Mouse (Mus musculus) kidney, postnatal 0 days (tissue): ENCODE results near the gene Hcfc1r1. TPM values are rescaled to one million over a fixed set of nuclear protein-coding genes. Genes with fewer than 3 reads are reported as not detected.

Experiments used
- ATAC-seq: fragments of 200-750 bp; cut with Nextera tagmentation; replicated peaks from 2 replicates; pipeline ENCODE4 v1.8.0; 2017; ENCODE audit warnings: low read depth, moderate number of reproducible peaks, moderate TSS enrichment, moderate library complexity; ENCODE audit not compliant: low FRiP score
- DNase-seq: peaks from one replicate; pipeline ENCODE4 v3.0.0-alpha.2; 2016; ENCODE audit warnings: low spot score
- H3K27ac ChIP-seq: fragments of 300-500 bp; sonication (generic); 2 replicates; pipeline ENCODE4 v1.5.1; 2014; ENCODE audit warnings: mild to moderate bottlenecking
- H3K27me3 ChIP-seq: fragments of 300-500 bp; sonication (generic); 2 replicates; pipeline ENCODE4 v1.6.1; 2014; ENCODE audit warnings: low read length, mixed read lengths; ENCODE audit not compliant: insufficient read depth
- H3K36me3 ChIP-seq: fragments of 300-500 bp; sonication (generic); 2 replicates; pipeline ENCODE4 v1.6.1; 2014; ENCODE audit warnings: low read length, mixed read lengths; ENCODE audit not compliant: insufficient read depth
- H3K4me1 ChIP-seq: fragments of 300-500 bp; sonication (generic); replicated peaks from 2 replicates; pipeline ENCODE4 v1.6.1; 2014; ENCODE audit warnings: antibody characterized with exemption, low read length, mixed read lengths; ENCODE audit not compliant: insufficient read depth
- H3K4me2 ChIP-seq: fragments of 300-500 bp; sonication (generic); 2 replicates; pipeline ENCODE4 v1.6.1; 2014; ENCODE audit warnings: mild to moderate bottlenecking, low read length, moderate library complexity, mixed read lengths
- H3K4me3 ChIP-seq: fragments of 300-500 bp; sonication (generic); replicated peaks from 2 replicates; pipeline ENCODE4 v1.5.1; 2014; ENCODE audit warnings: low read depth, low read length
- H3K9ac ChIP-seq: fragments of 300-500 bp; sonication (generic); 2 replicates; pipeline ENCODE4 v1.6.1; 2014; ENCODE audit warnings: low read depth, low read length
- H3K9me3 ChIP-seq: fragments of 300-500 bp; sonication (generic); replicated peaks from 2 replicates; pipeline ENCODE4 v1.6.1; 2016; ENCODE audit warnings: low read length, inconsistent platforms, mixed read lengths
- CTCF ChIP-seq: IDR thresholded peaks from 2 replicates; pipeline ENCODE4 v1.5.1; 2016; ENCODE audit warnings: antibody characterized with exemption, low read depth, mild to moderate bottlenecking, moderate library complexity
- WGBS: fragments of 180-500 bp; shearing (Covaris S2); extraction: QIAGEN DNeasy Blood & Tissue Kit; methylation state at CpG from one replicate; pipeline ENCODE4 v1.1.7; 2014; 5-methylcytosine and 5-hydroxymethylcytosine counted together
- polyA plus RNA-seq: library from polyadenylated mRNA; unstranded; fragments of >200 nt; fragmentation: Nextera tagmentation; extraction: Ambion mirVana; gene quantifications from 2 replicates; pipeline ENCODE4 v1.2.1, GENCODE M21; 2015

Gene Hcfc1r1
- polyA plus RNA-seq, 1 experiment from 2014 or later: 116 TPM

DNA sequence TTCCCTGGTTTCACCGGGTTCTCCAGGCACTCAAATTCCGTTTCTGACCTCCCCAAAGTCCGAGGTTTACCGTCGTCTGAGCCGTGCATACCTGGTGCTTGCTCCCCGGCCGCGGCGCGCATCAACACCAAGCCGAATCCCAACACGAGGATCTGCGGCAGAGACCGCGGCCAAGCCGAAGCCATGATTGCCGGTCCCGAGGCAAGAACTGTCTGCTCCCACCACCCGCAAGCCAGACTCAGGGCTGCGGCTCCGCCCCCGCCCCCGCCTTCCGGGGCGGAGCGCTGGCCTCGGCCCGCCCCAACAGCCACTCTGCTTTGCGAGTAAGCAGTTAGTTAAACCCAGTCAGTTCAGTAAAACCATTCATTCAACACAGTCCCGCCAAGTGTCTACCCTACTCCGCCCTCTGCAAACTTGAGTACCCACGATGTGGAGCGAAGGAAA, 3.9 kb downstream of the Hcfc1r1 start, which contains the start of gene Tnfrsf12a:
TSS of gene Tnfrsf12a (minus strand) at position 233 of the 444 bp plus-strand sequence.
- H3K9ac ChIP-seq: peak within 1 kb of the TSS; percentile 47
- TF ChIP-seq CTCF: no peak
- peak within 1 kb of the TSS; percentile 48 for H3K4me3 ChIP-seq
- peak within 1 kb of the TSS; percentile 72 for H3K27ac ChIP-seq
- peaks cover 27% of the 10 kb centered on the region for H3K4me1 ChIP-seq
- under 1% methylated on average over 34 of the region's 34 CpGs for WGBS
- DNase-seq (peak; percentile 89), ATAC-seq (peak; percentile 29)
- H3K4me2 ChIP-seq: peak within 1 kb of the TSS; percentile 93
- no peaks in the 10 kb centered on the region for H3K9me3 ChIP-seq
- H3K27me3 ChIP-seq: peaks cover 10% of the 10 kb centered on the region; the same call in 1 of the 2 replicates
- H3K36me3 ChIP-seq: no peaks in the 10 kb centered on the region

DNA sequence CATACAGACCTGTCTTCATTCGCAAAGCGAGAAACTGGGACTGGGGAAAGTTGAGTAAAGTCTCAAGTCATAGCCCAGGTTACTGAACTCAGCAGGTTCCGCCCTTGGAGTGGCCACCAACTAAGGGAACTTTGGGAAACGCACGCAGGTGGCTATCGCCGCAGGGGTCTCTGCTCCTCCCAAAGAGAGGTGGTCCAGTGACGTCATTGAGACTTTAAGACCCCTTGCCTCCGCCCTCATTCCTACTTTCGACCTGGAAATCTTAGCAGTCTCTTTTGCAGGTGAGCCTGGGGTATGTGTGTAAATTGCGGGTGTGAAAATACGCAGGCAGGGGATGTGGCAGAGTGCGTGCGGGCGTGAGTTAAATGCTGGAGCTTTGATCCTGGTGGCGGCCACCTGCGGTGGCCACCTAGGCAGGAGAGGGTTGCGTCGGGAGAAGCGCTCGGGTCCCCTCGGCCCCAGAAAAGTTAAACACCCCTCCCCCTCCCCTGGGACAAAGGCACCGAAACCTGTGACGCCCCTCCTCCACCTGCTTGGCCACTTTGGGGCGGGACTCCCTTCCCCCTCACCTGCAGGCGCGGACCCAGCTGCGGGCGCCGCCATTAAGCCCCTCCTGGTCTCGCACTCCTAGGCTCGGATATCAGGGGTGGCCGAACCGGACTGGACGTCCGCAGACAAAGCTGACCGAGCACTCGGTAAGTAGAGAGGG, 5.9 kb downstream of the Hcfc1r1 start, which contains the start of gene Cldn6:
TSS of gene Cldn6 (plus strand) at position 123 of the 709 bp plus-strand sequence.
- Histone ChIP-seq H3K4me1 (peaks cover 33% of the 10 kb centered on the region), H3K36me3 (no peaks in the 10 kb centered on the region), H3K9ac (peak within 1 kb of the TSS; percentile 57), H3K4me3 (peak within 1 kb of the TSS; percentile 38), H3K4me2 (peak within 1 kb of the TSS; percentile 60), H3K27me3 (peaks cover 10% of the 10 kb centered on the region; the same call in 1 of the 2 replicates), H3K9me3 (no peaks in the 10 kb centered on the region), H3K27ac (peak within 1 kb of the TSS; percentile 60)
- TF ChIP-seq CTCF: no peak
- ATAC-seq: no peak
- no peak for DNase-seq
- WGBS: 3% methylated on average over 38 of the region's 38 CpGs

DNA sequence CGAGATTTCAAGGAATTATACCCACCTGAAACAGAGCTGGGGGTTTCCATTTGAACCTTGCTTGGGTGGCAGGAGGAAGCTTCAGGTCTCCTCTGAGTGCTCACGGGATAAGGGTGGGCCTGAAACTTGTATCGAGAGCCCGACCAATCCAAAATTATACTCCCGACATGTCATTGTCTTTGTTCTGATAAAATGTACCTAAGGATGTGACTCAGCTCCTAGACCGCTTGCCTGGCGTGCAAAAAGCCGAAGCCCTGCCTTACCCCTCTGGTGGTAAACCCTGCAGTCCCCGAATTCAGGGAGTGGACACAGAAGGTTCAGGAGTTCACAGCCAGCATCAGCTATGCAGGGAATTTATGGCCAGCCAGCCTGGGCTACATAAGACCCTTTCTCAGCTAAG, 6.9 kb downstream of the Hcfc1r1 start:
- Histone ChIP-seq H3K36me3 (no peaks in the 10 kb centered on the region), H3K4me2 (peak overlapping the region; percentile 60), H3K9ac (no peak overlapping the region), H3K27ac (peak overlapping the region; percentile 60), H3K27me3 (peaks cover 10% of the 10 kb centered on the region; the same call in 1 of the 2 replicates), H3K9me3 (no peaks in the 10 kb centered on the region), H3K4me3 (peak overlapping the region; percentile 38; the same call in 1 of the 2 replicates), H3K4me1 (peaks cover 23% of the 10 kb centered on the region)
- no peak for TF ChIP-seq CTCF
- 67% methylated on average over 9 of the region's 9 CpGs for WGBS
- no peak for ATAC-seq
- DNase-seq: no peak

DNA sequence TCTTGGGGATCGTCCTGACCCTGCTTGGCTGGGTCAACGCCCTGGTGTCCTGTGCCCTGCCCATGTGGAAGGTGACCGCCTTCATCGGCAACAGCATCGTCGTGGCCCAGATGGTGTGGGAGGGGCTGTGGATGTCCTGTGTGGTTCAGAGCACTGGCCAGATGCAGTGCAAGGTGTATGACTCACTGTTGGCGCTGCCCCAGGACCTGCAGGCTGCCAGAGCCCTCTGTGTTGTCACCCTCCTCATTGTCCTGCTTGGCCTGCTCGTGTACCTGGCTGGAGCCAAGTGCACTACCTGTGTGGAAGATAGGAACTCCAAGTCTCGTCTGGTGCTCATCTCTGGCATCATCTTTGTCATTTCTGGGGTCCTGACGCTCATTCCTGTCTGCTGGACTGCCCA, 7.7 kb downstream of the Hcfc1r1 start:
- H3K36me3 ChIP-seq: no peaks in the 10 kb centered on the region
- H3K27ac ChIP-seq: peak overlapping the region; percentile 84
- no peak overlapping the region for H3K4me3 ChIP-seq
- H3K9me3 ChIP-seq: no peaks in the 10 kb centered on the region
- ATAC-seq: 0 out of 2 replicates have a peak, but pooled peaks have one; percentile 12
- H3K27me3 ChIP-seq: peaks cover 10% of the 10 kb centered on the region; the same call in 1 of the 2 replicates
- H3K4me1 ChIP-seq: peaks cover 16% of the 10 kb centered on the region; the same call in 1 of the 2 replicates
- peak overlapping the region; percentile 54 for H3K4me2 ChIP-seq
- WGBS: 49% methylated on average over 10 of the region's 10 CpGs
- no peak for DNase-seq
- no peak for TF ChIP-seq CTCF
- 0 out of 2 replicates have a peak overlapping the region, but pooled peaks have one; percentile 18 for H3K9ac ChIP-seq

DNA sequence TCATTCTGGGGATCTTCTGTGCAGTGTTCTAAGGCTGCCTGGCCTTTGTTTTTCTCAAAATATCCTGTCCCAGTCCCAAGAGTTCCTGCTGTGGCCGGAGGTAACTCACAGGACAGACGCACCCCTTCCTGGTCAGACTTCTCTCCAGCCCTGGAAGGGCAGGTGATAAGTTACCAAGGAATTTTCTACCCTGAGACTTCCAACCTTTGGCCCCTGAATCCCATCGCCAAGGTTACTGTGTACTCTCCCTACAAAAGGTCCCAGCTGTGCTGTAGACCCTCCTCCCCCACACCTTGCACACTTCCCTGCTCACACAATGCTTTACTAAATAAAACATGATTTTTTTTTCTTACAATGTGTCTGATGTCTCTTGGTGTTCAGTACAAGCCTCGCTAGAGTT, 8.7 kb downstream of the Hcfc1r1 start:
- no peak overlapping the region for H3K4me3 ChIP-seq
- peaks cover 10% of the 10 kb centered on the region; the same call in 1 of the 2 replicates for H3K4me1 ChIP-seq
- H3K27ac ChIP-seq: peak overlapping the region; percentile 84
- ATAC-seq: peak; percentile 60
- WGBS: 25% methylated on average over 4 of the region's 4 CpGs
- H3K9me3 ChIP-seq: no peaks in the 10 kb centered on the region
- no peak for TF ChIP-seq CTCF
- no peak for DNase-seq
- H3K27me3 ChIP-seq: peaks cover 10% of the 10 kb centered on the region; the same call in 1 of the 2 replicates
- H3K36me3 ChIP-seq: no peaks in the 10 kb centered on the region
- H3K9ac ChIP-seq: no peak overlapping the region
- peak overlapping the region; percentile 54 for H3K4me2 ChIP-seq

DNA sequence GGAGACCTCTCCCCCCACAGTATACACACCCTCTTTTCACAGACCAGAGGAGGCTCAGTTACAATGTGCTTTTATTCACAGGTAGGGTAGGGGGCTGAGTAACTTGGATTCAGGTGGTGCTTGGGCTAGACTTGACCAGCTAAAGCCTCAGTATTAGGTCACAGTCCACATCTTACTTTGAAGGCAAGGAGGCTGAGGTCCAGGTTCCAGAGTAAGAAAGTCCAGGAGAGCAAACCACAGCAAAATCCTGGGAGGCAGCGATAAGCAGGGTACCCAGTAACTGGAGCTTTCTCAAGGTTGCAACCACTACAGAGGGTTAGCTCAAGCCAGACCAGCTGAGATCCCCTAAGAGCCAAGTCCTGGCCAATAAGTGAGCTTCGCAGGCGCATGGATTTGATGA, 9.1 kb downstream of the Hcfc1r1 start:
- no peak for DNase-seq
- peak overlapping the region; percentile 33; the same call in 1 of the 2 replicates for H3K4me3 ChIP-seq
- no peaks in the 10 kb centered on the region for H3K9me3 ChIP-seq
- ATAC-seq: no peak
- peak overlapping the region; percentile 84 for H3K27ac ChIP-seq
- 0 out of 2 replicates have a peak overlapping the region, but pooled peaks have one; percentile 35 for H3K9ac ChIP-seq
- no peaks in the 10 kb centered on the region for H3K36me3 ChIP-seq
- H3K4me1 ChIP-seq: peaks cover 10% of the 10 kb centered on the region; the same call in 1 of the 2 replicates
- no peak for TF ChIP-seq CTCF
- WGBS: 39% methylated on average over 3 of the region's 3 CpGs
- H3K4me2 ChIP-seq: peak overlapping the region; percentile 54
- peaks cover 10% of the 10 kb centered on the region; the same call in 1 of the 2 replicates for H3K27me3 ChIP-seq
